Mouse (Mus musculus): ENCODE measurements around the gene Mydgf. TPM values are rescaled to one million over a fixed set of nuclear protein-coding genes. Genes with fewer than 3 reads are reported as not detected.

Gene Mydgf
- polyA plus RNA-seq, 1 experiment from 2014 or later, result 78.5 TPM

DNA sequence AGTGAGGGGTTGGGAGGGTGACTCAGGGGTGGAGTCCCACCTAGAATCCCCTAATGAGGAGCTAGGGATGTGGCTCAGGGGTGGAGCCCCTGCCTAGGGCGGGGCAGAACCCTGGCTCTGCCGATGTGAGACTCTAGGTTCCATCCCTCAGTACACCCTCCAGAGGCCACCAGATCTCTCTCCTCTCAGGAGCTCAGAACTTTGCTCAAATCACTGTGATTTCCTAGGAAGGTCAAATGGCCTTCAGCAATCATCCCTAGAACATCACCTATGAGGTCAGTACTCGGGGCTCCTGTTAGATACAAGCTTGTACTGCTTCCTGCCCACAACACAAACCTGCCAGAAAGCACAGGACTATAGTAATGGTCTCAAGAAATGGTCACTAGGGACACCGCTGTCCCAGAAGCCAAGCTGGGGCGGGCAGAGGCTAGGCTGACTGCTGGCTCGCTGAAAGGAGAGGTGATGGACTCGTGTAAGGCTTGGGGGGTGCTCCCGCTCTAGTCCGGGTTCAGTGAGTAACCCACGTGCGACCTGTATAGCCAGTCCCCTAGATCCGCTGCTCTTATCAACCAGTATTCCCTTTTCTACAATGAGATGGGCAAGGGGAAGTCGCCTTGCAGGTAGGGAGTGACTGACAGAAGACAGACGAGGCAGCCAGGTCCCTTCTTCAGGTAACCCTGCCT, 604 bp downstream of the Mydgf start:
- Histone ChIP-seq H3K9me3 (no peaks in the 10 kb centered on the region), H3K36me3 (replicated peaks) (peaks cover 66% of the 10 kb centered on the region), H3K4me3 (peak overlapping the region; percentile 79), H3K4me1 (peaks cover 32% of the 10 kb centered on the region), H3K27me3 (ENCODE audit: poor library complexity, severe bottlenecking) (no peaks in the 10 kb centered on the region), H3K27ac (peak overlapping the region; percentile 85)
- peak; percentile 21 for DNase-seq (ENCODE audit: extremely low spot score, low spot score)
- 3% methylated on average over 14 of the region's 14 CpGs for WGBS

DNA sequence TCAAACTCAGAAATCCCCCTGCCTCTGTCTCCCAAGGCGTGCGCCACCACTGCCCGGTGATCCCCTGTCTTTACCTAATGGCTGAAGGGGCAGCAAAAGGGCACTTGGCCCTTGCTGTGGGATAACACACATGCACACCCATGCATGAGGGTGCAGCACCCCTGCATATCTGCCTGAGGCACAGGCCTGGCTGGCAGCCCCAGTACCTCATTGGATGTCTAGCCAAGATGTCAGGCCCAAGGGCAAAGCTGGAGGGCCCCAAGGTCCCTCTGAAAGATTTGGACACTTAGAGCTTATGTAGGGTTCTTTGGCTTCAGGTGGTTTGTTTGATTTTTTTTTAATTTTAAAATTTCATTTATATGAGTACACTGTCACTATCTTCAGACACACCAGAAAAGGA, 8.3 kb downstream of the Mydgf start:
- no peaks in the 10 kb centered on the region for H3K9me3 ChIP-seq
- H3K4me3 ChIP-seq, result no peak overlapping the region
- H3K27me3 ChIP-seq (ENCODE audit: poor library complexity, severe bottlenecking), result no peaks in the 10 kb centered on the region
- peaks cover 72% of the 10 kb centered on the region for H3K36me3 ChIP-seq (replicated peaks)
- DNase-seq (ENCODE audit: extremely low spot score, low spot score), result no peak
- no peak overlapping the region for H3K27ac ChIP-seq
- WGBS, result 100% methylated on average over 3 of the region's 3 CpGs
- H3K4me1 ChIP-seq, result peaks cover 8% of the 10 kb centered on the region

DNA sequence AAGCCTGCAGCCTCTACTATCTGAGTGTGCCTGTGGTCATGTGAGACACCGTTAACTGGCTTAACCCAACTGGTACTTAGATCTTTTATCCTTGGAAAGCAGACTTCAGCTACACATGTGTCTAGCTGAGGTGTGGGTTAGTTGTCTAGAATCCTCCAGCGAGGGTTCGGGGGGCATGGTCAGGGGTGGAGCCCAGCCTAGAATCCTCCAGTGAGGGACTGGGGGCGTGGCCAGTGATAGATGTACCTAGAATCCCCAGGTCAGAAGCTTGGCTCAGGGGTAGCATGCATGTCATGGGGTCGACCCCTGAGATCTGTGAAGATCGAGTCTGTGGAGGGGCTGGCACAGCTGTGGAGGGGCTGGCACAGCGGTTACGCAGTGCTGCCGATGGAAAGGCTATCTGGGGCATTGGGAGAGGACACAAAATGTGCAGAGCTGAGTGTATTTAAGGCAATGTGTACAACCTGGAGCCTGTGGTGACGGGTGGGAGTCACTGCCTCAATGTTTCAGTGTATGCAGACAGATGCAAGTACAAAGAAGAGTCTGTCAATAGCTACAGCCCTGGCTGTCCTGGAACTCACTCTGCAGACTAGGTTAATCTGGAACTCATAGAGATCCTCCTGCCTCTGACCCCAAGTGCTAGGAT, 10.2 kb downstream of the Mydgf start:
- Histone ChIP-seq H3K9me3 (no peaks in the 10 kb centered on the region), H3K36me3 (replicated peaks) (peaks cover 53% of the 10 kb centered on the region), H3K27ac (no peak overlapping the region), H3K4me3 (no peak overlapping the region), H3K4me1 (peaks cover 18% of the 10 kb centered on the region), H3K27me3 (ENCODE audit: poor library complexity, severe bottlenecking) (no peaks in the 10 kb centered on the region)
- 57% methylated on average over 10 of the region's 10 CpGs for WGBS
- no peak for DNase-seq (ENCODE audit: extremely low spot score, low spot score)

DNA sequence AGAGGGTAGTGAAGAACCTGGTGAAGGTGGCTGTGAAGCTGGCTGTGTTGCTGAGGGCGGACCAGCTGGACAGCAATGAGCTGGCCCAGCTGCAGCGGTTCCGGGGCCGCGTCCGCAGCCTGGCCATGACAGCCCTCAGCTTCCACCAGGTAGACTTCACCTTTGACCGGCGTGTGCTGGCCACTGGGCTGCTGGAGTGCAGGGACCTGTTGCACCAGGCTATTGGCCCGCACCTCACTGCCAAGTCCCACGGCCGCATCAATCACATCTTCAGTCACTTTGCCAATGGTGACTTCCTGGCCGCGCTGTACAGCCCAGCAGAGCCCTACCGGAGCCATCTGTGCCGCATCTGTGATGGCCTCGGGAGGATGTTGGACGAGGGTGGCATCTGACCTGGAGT, 11.8 kb downstream of the Mydgf start:
- Histone ChIP-seq H3K27me3 (ENCODE audit: poor library complexity, severe bottlenecking) (no peaks in the 10 kb centered on the region), H3K36me3 (replicated peaks) (peaks cover 36% of the 10 kb centered on the region), H3K27ac (no peak overlapping the region), H3K4me1 (peaks cover 18% of the 10 kb centered on the region), H3K9me3 (no peaks in the 10 kb centered on the region), H3K4me3 (no peak overlapping the region)
- WGBS, result 93% methylated on average over 17 of the region's 17 CpGs
- DNase-seq (ENCODE audit: extremely low spot score, low spot score), result no peak

DNA sequence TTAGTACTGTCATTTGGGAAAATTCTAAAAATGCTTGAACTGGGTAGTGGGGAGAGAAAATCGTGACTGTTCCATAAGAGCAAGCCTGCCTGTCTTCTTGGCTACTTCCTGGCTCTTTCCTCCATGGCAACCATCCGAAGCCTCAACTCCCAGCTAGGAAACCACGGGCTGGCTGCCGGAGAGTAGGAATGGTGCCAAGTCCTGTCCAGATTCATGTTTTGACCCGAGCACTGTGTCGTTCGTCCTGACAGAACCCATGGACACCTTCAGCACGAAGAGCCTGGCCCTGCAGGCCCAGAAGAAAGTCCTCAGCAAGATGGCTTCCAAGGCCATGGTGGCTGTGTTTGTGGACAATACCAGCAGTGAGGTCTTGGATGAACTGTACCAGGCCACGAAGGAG, 12.3 kb downstream of the Mydgf start:
- Histone ChIP-seq H3K27me3 (ENCODE audit: poor library complexity, severe bottlenecking) (no peaks in the 10 kb centered on the region), H3K4me3 (no peak overlapping the region), H3K27ac (no peak overlapping the region), H3K4me1 (peaks cover 18% of the 10 kb centered on the region), H3K9me3 (no peaks in the 10 kb centered on the region), H3K36me3 (replicated peaks) (peaks cover 32% of the 10 kb centered on the region)
- WGBS, result 94% methylated on average over 9 of the region's 9 CpGs
- no peak for DNase-seq (ENCODE audit: extremely low spot score, low spot score)

DNA sequence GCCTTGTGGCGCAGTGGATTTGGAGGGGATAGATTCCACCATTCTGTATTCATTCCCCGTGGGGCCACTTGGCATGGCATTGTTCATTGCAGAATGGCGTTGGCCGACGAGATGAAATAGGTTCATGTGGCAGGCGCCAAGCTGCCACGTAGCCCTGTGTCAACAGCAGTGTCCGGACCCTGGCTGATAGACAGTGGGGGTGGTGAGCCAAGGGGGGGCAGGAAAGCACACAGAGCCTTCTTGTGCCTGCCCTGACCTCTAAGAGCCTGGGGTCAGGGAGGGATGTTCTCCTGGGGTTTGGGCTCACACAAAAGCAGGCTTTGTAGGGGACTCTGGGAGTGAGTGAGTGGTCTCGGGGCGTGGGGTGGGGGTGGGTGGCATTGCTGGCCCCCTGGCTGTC, 13.1 kb downstream of the Mydgf start:
- H3K27me3 ChIP-seq (ENCODE audit: poor library complexity, severe bottlenecking), result no peaks in the 10 kb centered on the region
- H3K27ac ChIP-seq, result peak overlapping the region; percentile 79
- peaks cover 24% of the 10 kb centered on the region for H3K36me3 ChIP-seq (replicated peaks)
- H3K9me3 ChIP-seq, result no peaks in the 10 kb centered on the region
- H3K4me1 ChIP-seq, result peaks cover 19% of the 10 kb centered on the region
- 34% methylated on average over 10 of the region's 10 CpGs for WGBS
- H3K4me3 ChIP-seq, result no peak overlapping the region
- DNase-seq (ENCODE audit: extremely low spot score, low spot score), result no peak

DNA sequence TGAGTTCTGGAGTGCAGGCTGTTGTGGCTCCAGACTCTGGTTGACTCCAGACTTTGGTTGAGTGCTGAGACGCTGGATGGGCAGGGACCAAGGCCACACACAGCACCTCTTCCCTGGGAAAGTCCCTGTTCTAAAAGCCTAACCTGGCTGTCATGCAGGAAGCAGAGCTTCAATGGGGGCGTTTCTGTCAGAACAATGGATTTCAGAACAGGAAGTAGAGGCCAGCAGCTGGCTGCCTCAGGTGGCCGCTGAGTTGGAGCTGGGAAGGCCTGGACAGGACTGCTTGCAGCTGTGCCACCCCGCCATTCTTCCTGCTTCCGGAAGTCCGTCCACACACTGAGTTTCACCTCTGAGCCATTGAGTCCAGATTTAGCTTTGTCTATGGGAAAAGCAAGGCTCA, 13.9 kb downstream of the Mydgf start:
- DNase-seq (ENCODE audit: extremely low spot score, low spot score), result no peak
- H3K36me3 ChIP-seq (replicated peaks), result peaks cover 16% of the 10 kb centered on the region
- no peaks in the 10 kb centered on the region for H3K27me3 ChIP-seq (ENCODE audit: poor library complexity, severe bottlenecking)
- peak overlapping the region; percentile 79 for H3K27ac ChIP-seq
- no peaks in the 10 kb centered on the region for H3K9me3 ChIP-seq
- H3K4me1 ChIP-seq, result peaks cover 23% of the 10 kb centered on the region
- 63% methylated on average over 6 of the region's 6 CpGs for WGBS
- no peak overlapping the region for H3K4me3 ChIP-seq

DNA sequence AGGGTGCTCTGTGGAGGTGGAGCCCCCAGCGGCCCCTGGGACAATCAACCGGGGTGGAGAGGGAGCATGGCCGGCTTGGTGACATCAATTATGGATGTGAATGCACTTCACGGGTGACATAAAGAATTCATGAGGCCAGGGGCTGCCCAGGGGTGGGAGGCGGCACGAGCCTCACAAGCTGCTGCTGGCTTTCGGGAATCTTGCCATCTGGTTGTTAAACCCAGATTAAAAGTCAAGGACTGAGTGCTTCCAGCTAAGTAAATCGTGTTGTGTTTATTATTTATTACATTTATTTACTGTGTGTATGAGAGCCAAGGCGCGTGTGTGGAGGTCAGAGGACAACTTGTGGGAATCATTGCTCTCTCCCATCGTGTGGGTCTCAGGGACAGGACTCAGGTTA, 18.0 kb downstream of the Mydgf start:
- no peaks in the 10 kb centered on the region for H3K36me3 ChIP-seq (replicated peaks)
- no peak for DNase-seq (ENCODE audit: extremely low spot score, low spot score)
- H3K27ac ChIP-seq, result no peak overlapping the region
- WGBS, result 80% methylated on average over 11 of the region's 11 CpGs
- no peaks in the 10 kb centered on the region for H3K9me3 ChIP-seq
- no peak overlapping the region for H3K4me3 ChIP-seq
- H3K27me3 ChIP-seq (ENCODE audit: poor library complexity, severe bottlenecking), result peaks cover 18% of the 10 kb centered on the region
- H3K4me1 ChIP-seq, result peaks cover 43% of the 10 kb centered on the region

DNA sequence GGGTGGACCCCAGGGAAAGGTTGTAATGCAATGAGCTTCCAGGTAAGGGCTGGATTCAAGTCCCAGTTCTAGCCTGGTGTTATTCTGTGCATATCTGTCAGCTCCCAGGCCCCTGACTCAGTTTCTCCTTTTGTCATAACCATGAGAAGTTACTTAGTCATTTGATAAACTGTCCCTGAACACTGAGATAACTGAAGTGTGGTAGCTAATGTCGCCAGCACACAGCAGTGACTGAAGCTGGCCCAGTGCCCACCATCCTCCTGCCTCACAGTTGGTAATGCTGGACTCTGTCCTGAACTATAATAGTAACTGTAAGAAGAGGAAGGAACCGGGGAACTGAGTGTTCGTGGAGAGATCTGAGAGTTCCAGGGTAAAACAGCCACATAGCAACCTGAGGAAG, 19.2 kb downstream of the Mydgf start:
- Histone ChIP-seq H3K27me3 (ENCODE audit: poor library complexity, severe bottlenecking) (peaks cover 26% of the 10 kb centered on the region), H3K4me1 (peaks cover 33% of the 10 kb centered on the region), H3K36me3 (replicated peaks) (no peaks in the 10 kb centered on the region), H3K9me3 (no peaks in the 10 kb centered on the region), H3K27ac (no peak overlapping the region), H3K4me3 (no peak overlapping the region)
- WGBS, result 86% methylated on average over 3 of the region's 3 CpGs
- DNase-seq (ENCODE audit: extremely low spot score, low spot score), result no peak

DNA sequence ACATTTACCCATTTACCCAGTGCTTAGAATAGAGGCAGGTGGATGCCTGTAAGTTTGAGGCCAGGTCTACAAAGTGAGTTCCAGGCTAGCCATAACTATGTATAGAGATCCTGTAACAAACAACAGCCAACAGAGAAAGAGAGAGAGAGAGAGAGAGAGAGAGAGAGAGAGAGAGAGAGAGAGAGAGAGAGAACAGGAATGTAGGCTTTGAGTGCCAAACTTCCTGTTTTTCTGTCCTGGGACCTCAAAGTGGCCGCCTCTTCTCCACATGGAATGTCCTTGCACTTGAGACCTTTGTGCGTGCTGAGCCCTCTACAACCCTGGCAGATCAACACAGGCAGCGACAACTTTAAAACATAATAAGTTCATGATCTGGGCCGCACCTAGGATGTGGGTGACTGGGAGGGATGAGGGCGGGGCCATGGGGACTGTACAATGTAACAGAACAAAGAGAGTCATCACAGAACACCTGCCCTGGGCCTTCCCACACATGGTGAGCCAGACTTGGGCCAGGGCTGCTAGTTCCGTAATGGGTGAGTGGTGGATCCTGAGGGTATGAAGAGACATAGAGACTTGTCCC, 20.1 kb downstream of the Mydgf start:
- no peaks in the 10 kb centered on the region for H3K9me3 ChIP-seq
- WGBS, result 86% methylated on average over 6 of the region's 6 CpGs
- peaks cover 34% of the 10 kb centered on the region for H3K4me1 ChIP-seq
- DNase-seq (ENCODE audit: extremely low spot score, low spot score), result no peak
- peaks cover 34% of the 10 kb centered on the region for H3K27me3 ChIP-seq (ENCODE audit: poor library complexity, severe bottlenecking)
- H3K36me3 ChIP-seq (replicated peaks), result no peaks in the 10 kb centered on the region
- H3K4me3 ChIP-seq, result peak overlapping the region; percentile 57; the same call in 1 of the 2 replicates
- H3K27ac ChIP-seq, result peak overlapping the region; percentile 80; the same call in 1 of the 2 replicates

DNA sequence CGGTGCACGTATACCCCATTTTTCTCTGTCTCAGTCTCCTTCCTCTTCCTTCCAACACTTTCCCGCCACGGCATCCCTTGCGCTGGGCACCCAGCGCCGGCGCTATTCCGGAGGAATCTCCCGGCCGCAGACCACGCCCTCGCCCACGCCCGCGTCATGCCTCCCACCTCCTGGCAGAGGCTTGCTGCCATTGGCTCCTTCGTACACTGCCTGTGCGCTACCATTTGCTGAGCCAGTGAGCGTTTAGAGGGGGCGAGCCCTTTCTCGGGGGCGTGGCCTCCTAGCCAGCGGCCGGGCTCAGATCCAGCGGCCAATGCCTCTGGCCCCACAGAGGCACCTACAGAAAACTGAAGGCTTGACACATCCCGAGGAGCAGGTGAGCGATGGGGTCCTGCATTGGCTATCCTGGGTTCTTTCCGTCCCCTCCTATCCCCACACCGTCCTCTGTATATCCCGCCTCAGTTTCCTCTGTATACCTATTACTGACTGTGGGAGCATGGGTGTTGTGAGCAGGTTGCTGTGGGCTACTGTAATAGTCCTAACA, 21.4 kb downstream of the Mydgf start, which contains the start of gene Tnfaip8l1:
TSS of gene Tnfaip8l1 (plus strand) at position 247 of the 544 bp plus-strand sequence.
- under 1% methylated on average over 30 of the region's 30 CpGs for WGBS
- Histone ChIP-seq H3K4me3 (peak within 1 kb of the TSS; percentile 57), H3K27ac (peak within 1 kb of the TSS; percentile 80)

DNA sequence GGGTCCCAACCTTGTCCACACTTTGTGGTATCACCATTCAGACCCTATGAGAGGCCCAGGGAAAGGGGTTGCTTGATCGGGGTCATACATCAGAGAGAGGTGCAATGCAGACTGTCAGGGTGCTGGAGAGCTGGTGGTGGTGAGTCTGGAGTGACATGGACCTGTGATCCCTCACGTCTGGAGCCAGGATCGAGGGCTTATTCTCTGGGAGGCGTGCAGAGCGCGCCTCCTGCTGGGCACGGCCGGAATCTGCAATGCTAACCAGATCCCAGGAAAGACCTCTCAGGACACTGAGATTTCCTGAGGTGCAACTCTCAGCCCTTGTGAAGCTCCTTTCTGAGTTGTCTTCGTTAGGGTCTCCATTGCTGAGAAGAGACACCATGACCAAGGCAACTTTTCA, 24.0 kb downstream of the Mydgf start:
- no peak overlapping the region for H3K27ac ChIP-seq
- 3% methylated on average over 9 of the region's 9 CpGs for whole genome bisulfite sequencing
- DNase-seq (ENCODE audit: extremely low spot score, low spot score), result peak; percentile 70
- H3K4me3 ChIP-seq, result no peak overlapping the region
- no peaks in the 10 kb centered on the region for H3K36me3 ChIP-seq (replicated peaks)
- H3K9me3 ChIP-seq, result no peaks in the 10 kb centered on the region
- H3K27me3 ChIP-seq (ENCODE audit: poor library complexity, severe bottlenecking), result peaks cover 71% of the 10 kb centered on the region
- peaks cover 30% of the 10 kb centered on the region for H3K4me1 ChIP-seq

More for the DNA sequence above, 21.4 kb downstream of the Mydgf start, which contains the start of gene Tnfaip8l1:
- Histone ChIP-seq H3K4me1 (peaks cover 34% of the 10 kb centered on the region), H3K9me3 (no peaks in the 10 kb centered on the region), H3K27me3 (ENCODE audit: poor library complexity, severe bottlenecking) (peaks cover 47% of the 10 kb centered on the region), H3K36me3 (replicated peaks) (no peaks in the 10 kb centered on the region)
- DNase-seq (ENCODE audit: extremely low spot score, low spot score), result peak; percentile 93

DNA sequence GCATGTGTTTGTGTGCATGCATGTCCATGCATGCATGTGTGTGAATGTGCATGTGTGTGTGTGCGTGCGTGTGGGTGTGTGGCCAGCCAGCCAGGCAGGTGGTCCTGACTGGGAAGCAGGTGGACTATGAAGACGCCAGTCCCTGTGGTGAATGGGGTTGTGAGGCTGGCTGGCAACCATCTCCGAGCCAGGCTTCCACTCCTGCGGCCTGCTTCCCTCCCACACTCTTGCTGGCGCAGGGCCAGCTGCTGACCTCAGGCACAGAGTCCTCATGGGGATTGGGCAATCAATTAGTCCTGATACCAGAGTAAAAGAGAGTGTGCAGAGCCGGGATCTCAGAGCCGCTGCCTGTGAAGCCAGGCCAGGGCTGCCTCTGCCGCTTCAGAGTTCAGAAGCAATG, 30.1 kb downstream of the Mydgf start:
- H3K27me3 ChIP-seq (ENCODE audit: poor library complexity, severe bottlenecking), result peaks cover 83% of the 10 kb centered on the region
- H3K27ac ChIP-seq, result no peak overlapping the region
- no peak overlapping the region for H3K4me3 ChIP-seq
- peaks cover 16% of the 10 kb centered on the region for H3K4me1 ChIP-seq
- WGBS, result 63% methylated on average over 9 of the region's 9 CpGs
- H3K9me3 ChIP-seq, result no peaks in the 10 kb centered on the region
- no peaks in the 10 kb centered on the region for H3K36me3 ChIP-seq (replicated peaks)
- no peak for DNase-seq (ENCODE audit: extremely low spot score, low spot score)

Measured in forebrain, embryonic 10.5 days (tissue).